Mouse (Mus musculus) embryonic facial prominence, embryonic 13.5 days (tissue): ENCODE measurements around the gene Ipmk. TPM values are rescaled to one million over a fixed set of nuclear protein-coding genes. Genes with fewer than 3 reads are reported as not detected.

Experiments
- ATAC-seq: fragments of 200-750 bp; cut with Nextera tagmentation; 2 replicates; pipeline ENCODE4 v1.8.0; 2017; ENCODE audit warnings: low read depth; ENCODE audit not compliant: insufficient number of reproducible peaks, insufficient read depth, low FRiP score, low TSS enrichment
- H3K27ac ChIP-seq: fragments of 300-500 bp; sonication (generic); 2 replicates; pipeline ENCODE4 v1.5.1; 2015; ENCODE audit warnings: moderate library complexity, mild to moderate bottlenecking, inconsistent platforms
- H3K27me3 ChIP-seq: fragments of 300-500 bp; sonication (generic); 2 replicates; pipeline ENCODE4 v1.6.1; 2015; ENCODE audit warnings: mild to moderate bottlenecking, inconsistent platforms
- H3K36me3 ChIP-seq: fragments of 300-500 bp; sonication (generic); 2 replicates; pipeline ENCODE4 v1.6.1; 2015; ENCODE audit warnings: mild to moderate bottlenecking, inconsistent platforms
- H3K4me1 ChIP-seq: fragments of 300-500 bp; sonication (generic); 2 replicates; pipeline ENCODE4 v1.6.1; 2015; ENCODE audit warnings: inconsistent platforms
- H3K4me2 ChIP-seq: fragments of 300-500 bp; sonication (generic); 2 replicates; pipeline ENCODE4 v1.6.1; 2015; ENCODE audit warnings: moderate library complexity, mild to moderate bottlenecking, inconsistent platforms
- H3K4me3 ChIP-seq: fragments of 300-500 bp; sonication (generic); 2 replicates; pipeline ENCODE4 v1.5.1; 2015; ENCODE audit warnings: mild to moderate bottlenecking, inconsistent platforms
- H3K9ac ChIP-seq: fragments of 300-500 bp; sonication (generic); 2 replicates; pipeline ENCODE4 v1.6.1; 2015; ENCODE audit warnings: mild to moderate bottlenecking, inconsistent platforms
- H3K9me3 ChIP-seq: fragments of 300-500 bp; sonication (generic); 2 replicates; pipeline ENCODE4 v1.6.1; 2016; ENCODE audit warnings: inconsistent platforms
- WGBS: fragments of 180-500 bp; shearing (Covaris S2); methylation state at CpG from one replicate; pipeline ENCODE4 v1.1.7; 2015; ENCODE audit warnings: mixed read lengths; 5-methylcytosine and 5-hydroxymethylcytosine counted together
- polyA plus RNA-seq: library from polyadenylated mRNA; unstranded; fragments of >200 nt; fragmentation: Nextera tagmentation; extraction: Ambion mirVana; gene quantifications from 2 replicates; pipeline ENCODE4 v1.2.1, GENCODE M21; 2015

The Ipmk gene
- polyA plus RNA-seq, 1 experiment from 2014 or later: 10.3 TPM

- Histone ChIP-seq H3K27ac (no peak overlapping the region), H3K27me3 (no peaks in the 10 kb centered on the region), H3K9me3 (no peaks in the 10 kb centered on the region), H3K4me3 (peak overlapping the region; percentile 85), H3K36me3 (no peaks in the 10 kb centered on the region), H3K4me2 (peak overlapping the region; percentile 93), H3K4me1 (peaks cover 17% of the 10 kb centered on the region), H3K9ac (0 out of 2 replicates have a peak overlapping the region, but pooled peaks have one; percentile 84)
- ATAC-seq: no peak
- 82% methylated on average over 1 of the region's 1 CpGs for WGBS
Measured at GRCm38 (mm10) chr10:71349290-71349689, 1.7 kb downstream of the Ipmk start.

DNA sequence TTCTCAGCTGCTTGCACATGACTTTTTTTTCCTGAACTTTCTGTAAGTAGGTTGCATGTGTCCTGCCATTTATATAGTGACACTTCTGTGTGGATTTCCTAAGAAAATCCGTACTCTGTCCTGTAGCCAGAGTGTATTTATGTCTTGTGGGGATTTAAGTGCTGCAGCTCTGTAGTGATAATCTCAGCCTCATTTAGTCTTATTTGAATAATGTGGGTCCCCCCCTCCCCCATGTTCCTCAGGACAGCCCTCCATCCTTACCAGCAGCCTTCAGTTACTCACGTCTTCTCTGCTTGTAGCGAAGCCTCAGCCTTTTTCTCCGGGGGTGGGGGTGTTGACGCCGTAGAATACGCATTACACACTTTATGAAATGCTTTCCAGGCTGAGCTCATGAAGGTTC is 3.7 kb downstream of the Ipmk start:
- no peak for ATAC-seq
- Histone ChIP-seq H3K4me3 (no peak overlapping the region), H3K4me2 (no peak overlapping the region), H3K27me3 (no peaks in the 10 kb centered on the region), H3K4me1 (peaks cover 13% of the 10 kb centered on the region), H3K36me3 (no peaks in the 10 kb centered on the region), H3K9me3 (no peaks in the 10 kb centered on the region), H3K27ac (no peak overlapping the region), H3K9ac (no peak overlapping the region)
- WGBS: 94% methylated on average over 7 of the region's 7 CpGs

DNA sequence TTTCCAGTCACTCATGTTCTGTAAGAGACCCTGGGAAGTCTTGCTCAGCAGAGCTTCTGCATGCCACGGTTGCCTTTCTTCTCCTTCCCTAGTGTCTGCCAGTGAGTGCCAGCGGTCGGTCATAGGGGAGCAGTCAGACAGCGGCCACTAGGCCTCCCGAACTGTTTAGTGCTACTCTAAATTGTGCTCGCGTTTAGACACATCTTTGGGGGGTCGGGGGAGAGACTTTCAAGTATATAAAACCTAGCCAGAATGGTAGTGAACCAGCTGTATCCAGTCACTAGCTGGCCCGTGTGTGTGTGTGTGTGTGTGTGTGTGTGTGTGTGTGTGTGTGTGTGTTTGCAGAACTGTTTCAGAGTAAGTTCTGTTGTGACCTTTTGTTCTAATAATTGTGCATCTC is 6.3 kb downstream of the Ipmk start:
- no peak for ATAC-seq
- WGBS: 83% methylated on average over 9 of the region's 9 CpGs

DNA sequence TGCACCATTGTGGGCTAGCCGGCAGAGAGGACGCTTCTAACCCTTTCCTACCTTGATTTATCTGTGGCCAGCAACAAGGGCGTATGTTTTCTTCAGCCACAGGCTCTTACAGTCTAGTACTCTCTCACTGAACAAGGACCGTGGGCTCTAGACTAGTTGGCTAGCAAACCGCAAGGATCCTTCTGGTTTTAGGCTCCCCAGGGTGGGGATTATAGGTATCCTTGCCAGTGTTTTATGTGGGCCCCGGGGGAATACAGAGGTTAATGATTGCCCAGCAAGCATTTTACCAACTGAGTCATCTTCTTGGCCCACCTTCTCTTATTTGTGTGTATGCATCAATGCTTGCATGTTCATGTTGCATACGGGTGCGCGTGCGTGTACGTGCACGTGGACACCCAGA is 7.4 kb downstream of the Ipmk start:
- no peaks in the 10 kb centered on the region for H3K27me3 ChIP-seq
- H3K36me3 ChIP-seq: no peaks in the 10 kb centered on the region
- no peaks in the 10 kb centered on the region for H3K4me1 ChIP-seq
- H3K9me3 ChIP-seq: no peaks in the 10 kb centered on the region
- no peak overlapping the region for H3K27ac ChIP-seq
- H3K9ac ChIP-seq: no peak overlapping the region
- ATAC-seq: no peak
- no peak overlapping the region for H3K4me3 ChIP-seq
- WGBS: 86% methylated on average over 12 of the region's 12 CpGs
- H3K4me2 ChIP-seq: no peak overlapping the region

More for the DNA sequence above, 6.3 kb downstream of the Ipmk start:
- Histone ChIP-seq H3K36me3 (no peaks in the 10 kb centered on the region), H3K9ac (no peak overlapping the region), H3K9me3 (no peaks in the 10 kb centered on the region), H3K27ac (no peak overlapping the region), H3K4me1 (peaks cover 6% of the 10 kb centered on the region), H3K4me3 (no peak overlapping the region), H3K4me2 (no peak overlapping the region), H3K27me3 (no peaks in the 10 kb centered on the region)

DNA sequence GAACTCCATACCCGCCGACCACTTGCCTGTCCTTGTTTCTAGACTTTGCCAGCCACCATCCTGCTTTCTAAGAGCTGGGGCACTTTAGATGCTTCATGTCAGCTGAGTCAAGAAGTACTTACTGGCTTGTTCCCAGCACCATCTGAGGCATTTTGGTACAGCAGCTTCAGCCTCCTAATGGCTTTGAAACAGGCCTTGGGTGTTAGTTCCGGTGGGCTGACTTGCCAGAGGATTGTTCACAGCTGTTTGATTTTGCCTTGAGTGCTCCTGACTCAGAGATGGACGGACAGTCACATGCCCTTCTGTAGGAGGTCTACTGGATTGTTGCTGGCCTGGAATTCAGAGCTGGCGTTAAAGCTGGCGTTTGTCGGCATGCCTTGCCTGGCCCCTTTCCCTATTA is 13.5 kb downstream of the Ipmk start:
- WGBS: 71% methylated on average over 7 of the region's 7 CpGs
- Histone ChIP-seq H3K36me3 (0 out of 2 replicates have a peak, but pooled peaks cover 6% of the 10 kb centered on the region), H3K4me1 (peaks cover 14% of the 10 kb centered on the region), H3K27ac (no peak overlapping the region), H3K4me2 (no peak overlapping the region), H3K27me3 (no peaks in the 10 kb centered on the region), H3K9me3 (no peaks in the 10 kb centered on the region), H3K9ac (no peak overlapping the region), H3K4me3 (no peak overlapping the region)
- no peak for ATAC-seq

GRCm38 (mm10) chr10:71361836-71362562 is 14.4 kb downstream of the Ipmk start:
- WGBS: 19% methylated on average over 18 of the region's 18 CpGs
- H3K4me3 ChIP-seq: no peak overlapping the region
- ATAC-seq: no peak
- H3K27me3 ChIP-seq: no peaks in the 10 kb centered on the region
- peak overlapping the region; percentile 16; the same call in 1 of the 2 replicates for H3K9ac ChIP-seq
- H3K4me2 ChIP-seq: peak overlapping the region; percentile 31
- H3K4me1 ChIP-seq: peaks cover 14% of the 10 kb centered on the region
- H3K27ac ChIP-seq: no peak overlapping the region
- H3K36me3 ChIP-seq: peaks cover 6% of the 10 kb centered on the region; the same call in 1 of the 2 replicates
- H3K9me3 ChIP-seq: no peaks in the 10 kb centered on the region

- WGBS: 80% methylated on average over 8 of the region's 8 CpGs
- H3K27me3 ChIP-seq: no peaks in the 10 kb centered on the region
Measured at GRCm38 (mm10) chr10:71363440-71363839, 15.9 kb downstream of the Ipmk start.

DNA sequence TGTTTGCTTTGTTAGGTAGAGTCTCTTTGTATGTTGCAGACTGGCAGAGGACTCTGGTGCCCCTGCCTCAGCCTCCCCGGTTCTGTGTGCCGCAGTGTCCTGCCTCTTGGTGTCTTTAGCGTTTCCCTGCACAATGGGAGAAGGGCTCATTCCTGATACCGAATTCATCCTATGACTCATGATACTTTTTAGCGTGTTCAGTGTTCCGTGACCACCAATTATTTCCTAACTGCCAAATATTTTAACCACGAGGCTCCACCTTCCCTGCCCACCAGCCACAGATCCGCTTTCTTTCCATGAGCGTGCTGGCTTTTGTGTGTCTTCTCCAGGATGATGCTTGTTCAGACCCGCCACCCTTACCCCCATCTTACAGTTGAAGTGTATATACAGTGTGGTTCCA is 16.3 kb downstream of the Ipmk start:
- Histone ChIP-seq H3K4me3 (no peak overlapping the region), H3K27ac (no peak overlapping the region), H3K36me3 (peaks cover 12% of the 10 kb centered on the region; the same call in 1 of the 2 replicates), H3K27me3 (no peaks in the 10 kb centered on the region), H3K4me2 (no peak overlapping the region), H3K4me1 (peaks cover 14% of the 10 kb centered on the region), H3K9ac (no peak overlapping the region), H3K9me3 (no peaks in the 10 kb centered on the region)
- no peak for ATAC-seq
- 87% methylated on average over 10 of the region's 10 CpGs for WGBS

More at GRCm38 (mm10) chr10:71363440-71363839, 15.9 kb downstream of the Ipmk start:
- H3K36me3 ChIP-seq: peaks cover 12% of the 10 kb centered on the region; the same call in 1 of the 2 replicates
- no peak overlapping the region for H3K4me2 ChIP-seq
- H3K4me3 ChIP-seq: no peak overlapping the region
- ATAC-seq: no peak
- H3K27ac ChIP-seq: no peak overlapping the region
- H3K4me1 ChIP-seq: peaks cover 14% of the 10 kb centered on the region
- no peak overlapping the region for H3K9ac ChIP-seq
- H3K9me3 ChIP-seq: no peaks in the 10 kb centered on the region

DNA sequence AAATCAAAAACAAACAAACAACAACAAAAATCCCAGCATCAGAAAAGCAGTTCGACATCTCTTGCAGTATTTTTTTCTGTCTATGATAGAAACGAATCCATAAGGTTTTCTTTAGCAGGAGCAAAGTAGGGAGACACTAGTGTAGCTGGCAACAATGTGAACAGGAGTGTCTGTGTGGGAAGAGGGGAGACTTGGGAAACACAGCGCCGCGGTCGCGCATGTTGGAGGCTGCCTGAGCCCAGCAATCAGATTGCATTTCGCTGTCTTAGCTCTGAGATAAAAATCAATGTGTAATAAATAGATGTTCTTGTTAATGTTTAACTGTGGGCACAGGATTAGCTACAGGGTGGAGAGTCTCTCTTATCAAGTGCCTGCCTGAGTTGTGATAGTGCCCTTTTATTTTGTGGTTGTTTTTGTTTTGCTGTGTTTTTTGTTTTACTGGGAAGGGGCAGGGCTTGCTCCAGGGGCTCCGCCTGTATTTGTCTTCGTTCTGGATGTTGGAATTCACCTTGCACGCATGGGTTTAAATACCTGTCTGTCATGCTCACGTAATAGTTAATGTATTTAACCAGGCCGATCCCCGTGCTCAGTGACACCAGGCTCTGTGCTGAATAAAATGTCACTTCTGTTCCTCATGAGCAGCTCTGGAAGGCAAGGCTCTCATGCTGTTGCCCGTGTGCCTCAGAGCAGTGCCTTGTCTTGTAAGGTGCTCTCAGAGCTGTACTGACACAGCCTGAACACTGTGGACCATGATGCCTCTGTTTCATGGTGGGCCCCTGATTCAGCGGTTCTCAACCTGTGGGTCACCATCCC is 20.8 kb downstream of the Ipmk start:
- WGBS: 87% methylated on average over 16 of the region's 16 CpGs
- no peak for ATAC-seq
- peaks cover 21% of the 10 kb centered on the region; the same call in 1 of the 2 replicates for H3K36me3 ChIP-seq
- H3K4me1 ChIP-seq: peaks cover 4% of the 10 kb centered on the region; the same call in 1 of the 2 replicates
- H3K27me3 ChIP-seq: no peaks in the 10 kb centered on the region
- no peaks in the 10 kb centered on the region for H3K9me3 ChIP-seq
- H3K4me2 ChIP-seq: no peak overlapping the region
- H3K4me3 ChIP-seq: no peak overlapping the region
- no peak overlapping the region for H3K9ac ChIP-seq
- no peak overlapping the region for H3K27ac ChIP-seq

DNA sequence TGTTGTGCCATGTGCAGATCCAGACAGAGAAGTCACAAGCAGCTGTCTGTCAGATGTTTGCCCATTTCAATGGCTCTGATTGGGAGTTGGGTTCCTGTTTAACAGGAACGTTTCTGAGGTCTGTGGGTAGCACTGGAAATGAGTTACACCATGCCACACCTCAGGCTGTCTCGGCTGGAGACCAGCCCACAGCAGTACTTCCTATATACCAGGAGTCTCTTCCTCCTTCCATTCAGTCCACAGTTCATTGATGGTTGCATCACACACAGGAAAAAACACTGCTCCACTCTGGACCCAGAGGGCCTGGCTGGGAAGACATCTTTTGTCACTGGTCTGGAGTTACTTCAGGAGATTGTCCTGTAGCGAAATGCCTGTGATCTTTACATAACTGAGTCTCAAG is 21.9 kb downstream of the Ipmk start:
- Histone ChIP-seq H3K4me3 (no peak overlapping the region), H3K9me3 (no peaks in the 10 kb centered on the region), H3K4me2 (no peak overlapping the region), H3K9ac (no peak overlapping the region), H3K36me3 (peaks cover 31% of the 10 kb centered on the region; the same call in 1 of the 2 replicates), H3K27ac (no peak overlapping the region), H3K4me1 (no peaks in the 10 kb centered on the region; the same call in 1 of the 2 replicates), H3K27me3 (no peaks in the 10 kb centered on the region)
- no peak for ATAC-seq
- 77% methylated on average over 3 of the region's 3 CpGs for WGBS

- Histone ChIP-seq H3K36me3 (peaks cover 31% of the 10 kb centered on the region), H3K27ac (no peak overlapping the region), H3K4me3 (no peak overlapping the region), H3K4me1 (no peaks in the 10 kb centered on the region; the same call in 1 of the 2 replicates), H3K27me3 (no peaks in the 10 kb centered on the region), H3K9ac (no peak overlapping the region), H3K9me3 (no peaks in the 10 kb centered on the region), H3K4me2 (no peak overlapping the region)
- WGBS: 70% methylated on average over 6 of the region's 6 CpGs
- no peak for ATAC-seq
Measured at GRCm38 (mm10) chr10:71371881-71372280, 24.3 kb downstream of the Ipmk start.
